Mouse (Mus musculus) C2C12 (cell line): ENCODE measurements around the gene Txnrd2. TPM values are rescaled to one million over a fixed set of nuclear protein-coding genes. Genes with fewer than 3 reads are reported as not detected.
A peak's percentile ranks its signal among the peaks of the same experiment; 100 is the strongest.

ENCODE experiments used
- H3K27me3 ChIP-seq: one replicate; pipeline ENCODE4 v1.6.1; 2011; ENCODE audit not compliant: control insufficient read depth, insufficient read depth, insufficient read length
- H3K36me3 ChIP-seq: one replicate; pipeline ENCODE4 v1.6.1; 2011; ENCODE audit not compliant: control insufficient read depth, insufficient read depth
- H3K4me3 ChIP-seq: one replicate; pipeline ENCODE4 v1.5.1; 2011; ENCODE audit warnings: mild to moderate bottlenecking, control low read depth; ENCODE audit not compliant: poor library complexity, insufficient read depth, severe bottlenecking
- H3K79me2 ChIP-seq: one replicate; pipeline ENCODE4 v1.6.1; 2011; ENCODE audit not compliant: control insufficient read depth, insufficient read depth
- H3K79me3 ChIP-seq: one replicate; pipeline ENCODE4 v1.6.1; 2011; ENCODE audit warnings: low read depth, control low read depth
- H3ac ChIP-seq: one replicate; pipeline ENCODE3; 2011; ENCODE audit warnings: low read depth; ENCODE audit not compliant: control insufficient read depth, insufficient read length
- CEBPB ChIP-seq: IDR thresholded peaks from one replicate; pipeline ENCODE4 v1.6.1; 2011; ENCODE audit warnings: low read depth, mild to moderate bottlenecking, control low read depth, moderate library complexity
- CTCF ChIP-seq: IDR thresholded peaks from one replicate; pipeline ENCODE4 v1.5.1; 2011; ENCODE audit not compliant: control insufficient read depth, insufficient read depth, insufficient read length
- FOSL1 ChIP-seq: IDR thresholded peaks from one replicate; pipeline ENCODE4 v1.8.0; 2011; ENCODE audit warnings: mild to moderate bottlenecking, low read length; ENCODE audit not compliant: poor library complexity, insufficient read depth, severe bottlenecking
- MAX ChIP-seq: IDR thresholded peaks from one replicate; pipeline ENCODE4 v1.6.1; 2011; ENCODE audit warnings: mild to moderate bottlenecking, control low read depth
- MYOD1 ChIP-seq: IDR thresholded peaks from one replicate; pipeline ENCODE4 v1.6.1; 2011; ENCODE audit warnings: low read depth; ENCODE audit not compliant: control insufficient read depth, insufficient read length
- MYOG ChIP-seq: IDR thresholded peaks from one replicate; pipeline ENCODE4 v1.6.1; 2011; ENCODE audit not compliant: control insufficient read depth, insufficient read length; ENCODE audit errors: extremely low read depth
- USF1 ChIP-seq: IDR thresholded peaks from one replicate; pipeline ENCODE4 v1.6.1; 2011; ENCODE audit warnings: low read depth, mild to moderate bottlenecking, control low read depth, moderate library complexity
- polyA plus RNA-seq: library from polyadenylated mRNA; unstranded; fragments of >200 nt; fragmentation: generic; extraction: Trizol; gene quantifications from one replicate; pipeline ENCODE4 v1.2.1, GENCODE M21; 2012; ENCODE audit warnings: missing spikeins

The Txnrd2 gene
- polyA plus RNA-seq, 1 experiment = 19.4 TPM

DNA sequence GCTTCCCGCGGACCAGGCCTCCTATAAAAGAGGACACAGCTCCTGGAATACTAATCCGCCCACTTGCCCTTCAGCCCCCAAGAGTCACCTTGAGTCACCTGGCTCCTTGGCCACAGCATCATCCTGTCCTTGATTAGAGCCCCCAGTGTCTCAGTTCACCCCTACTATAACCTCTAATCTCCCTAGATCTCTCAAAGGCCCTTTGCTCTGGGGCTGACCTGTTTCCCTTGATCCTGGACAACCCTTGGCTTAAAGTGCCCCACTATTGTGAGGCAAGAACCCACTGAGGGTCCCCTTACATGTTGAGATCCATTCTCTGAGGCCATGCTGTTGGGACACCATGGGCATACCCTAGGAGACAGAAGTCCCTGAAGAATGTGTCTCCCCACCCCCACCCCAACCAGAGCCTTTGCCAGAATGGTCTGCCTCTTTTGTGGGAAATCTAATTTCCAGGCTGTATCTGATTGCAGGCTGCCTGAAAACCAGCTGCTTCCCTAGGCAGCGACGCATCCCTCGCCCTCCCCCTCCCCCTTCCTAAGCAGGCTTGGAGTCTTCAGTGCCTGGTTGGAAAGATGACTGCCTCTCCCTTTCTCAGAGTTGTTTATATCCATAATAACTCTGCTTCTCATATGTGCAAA is 44.4 kb upstream of the Txnrd2 start:
- H3K27me3 ChIP-seq = no peaks in the 10 kb centered on the region
- no peaks in the 10 kb centered on the region for H3K79me3 ChIP-seq
- H3K79me2 ChIP-seq = no peaks in the 10 kb centered on the region
- H3K4me3 ChIP-seq = no peak overlapping the region
- no peak for TF ChIP-seq MYOG
- TF ChIP-seq USF1 = no peak
- TF ChIP-seq CEBPB = no peak
- TF ChIP-seq MYOD1 = no peak
- H3ac ChIP-seq = no peak overlapping the region
- no peaks in the 10 kb centered on the region for H3K36me3 ChIP-seq

DNA sequence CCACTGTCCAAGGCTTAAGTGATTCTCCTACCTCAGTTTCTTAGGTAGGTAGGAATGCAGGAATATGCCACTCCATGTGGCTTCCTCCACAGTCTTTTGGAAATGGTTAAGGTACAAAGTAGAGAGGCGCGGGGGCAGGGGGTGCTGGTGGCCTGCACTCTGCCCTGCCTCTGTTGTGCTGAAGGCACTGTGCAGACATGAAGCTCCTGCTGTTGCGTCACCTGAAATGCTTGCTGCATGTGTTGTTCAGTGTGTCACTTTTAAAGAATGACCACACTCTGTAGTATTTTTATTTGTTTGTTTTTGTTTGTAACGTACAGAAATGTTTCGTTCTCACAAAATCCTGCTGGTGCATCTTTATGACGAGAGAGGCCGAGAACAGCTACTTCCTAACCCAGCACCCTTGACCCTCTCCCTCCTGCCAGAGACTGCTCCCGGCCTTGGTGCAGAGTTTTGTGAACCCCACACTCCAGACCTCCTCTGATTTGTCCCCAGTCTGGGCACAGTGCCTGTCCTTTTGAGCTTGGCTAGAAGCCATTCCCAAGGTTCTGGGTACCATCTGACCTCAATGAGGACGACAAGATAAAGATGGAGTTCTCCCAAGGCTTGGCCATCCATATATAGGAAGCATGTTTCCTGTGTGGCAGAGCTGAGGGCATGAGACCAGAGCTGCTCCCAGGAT is 43.0 kb upstream of the Txnrd2 start:
- H3ac ChIP-seq = no peak overlapping the region
- no peak overlapping the region for H3K4me3 ChIP-seq
- H3K27me3 ChIP-seq = no peaks in the 10 kb centered on the region
- no peaks in the 10 kb centered on the region for H3K79me3 ChIP-seq
- H3K79me2 ChIP-seq = no peaks in the 10 kb centered on the region
- TF ChIP-seq CEBPB = peak; percentile 68
- TF ChIP-seq MYOD1 = no peak
- H3K36me3 ChIP-seq = no peaks in the 10 kb centered on the region

DNA sequence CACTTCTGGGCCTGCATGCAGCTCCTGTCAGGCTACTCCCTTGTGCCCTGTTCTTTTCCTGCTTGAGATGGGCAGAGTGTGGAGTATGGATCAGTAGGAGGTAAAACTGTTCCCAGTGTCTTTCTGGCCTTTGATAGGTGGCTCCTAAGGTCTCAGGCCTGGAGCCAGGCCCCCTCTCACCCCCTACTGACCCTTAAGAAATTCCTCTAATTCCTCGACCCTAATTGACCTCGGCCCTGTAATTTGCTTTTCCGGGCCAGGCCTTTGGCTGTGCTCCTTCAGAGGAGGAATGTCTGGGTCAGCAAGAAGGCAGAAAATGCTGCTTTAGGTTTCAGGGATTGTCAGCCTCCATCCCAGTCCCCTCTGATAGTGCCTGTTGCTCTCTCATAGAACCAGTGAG is 42.4 kb upstream of the Txnrd2 start:
- TF ChIP-seq FOSL1 = no peak
- TF ChIP-seq CEBPB = no peak
- H3K79me3 ChIP-seq = no peaks in the 10 kb centered on the region
- H3ac ChIP-seq = no peak overlapping the region
- H3K4me3 ChIP-seq = no peak overlapping the region
- H3K36me3 ChIP-seq = no peaks in the 10 kb centered on the region
- H3K27me3 ChIP-seq = no peaks in the 10 kb centered on the region
- no peaks in the 10 kb centered on the region for H3K79me2 ChIP-seq

DNA sequence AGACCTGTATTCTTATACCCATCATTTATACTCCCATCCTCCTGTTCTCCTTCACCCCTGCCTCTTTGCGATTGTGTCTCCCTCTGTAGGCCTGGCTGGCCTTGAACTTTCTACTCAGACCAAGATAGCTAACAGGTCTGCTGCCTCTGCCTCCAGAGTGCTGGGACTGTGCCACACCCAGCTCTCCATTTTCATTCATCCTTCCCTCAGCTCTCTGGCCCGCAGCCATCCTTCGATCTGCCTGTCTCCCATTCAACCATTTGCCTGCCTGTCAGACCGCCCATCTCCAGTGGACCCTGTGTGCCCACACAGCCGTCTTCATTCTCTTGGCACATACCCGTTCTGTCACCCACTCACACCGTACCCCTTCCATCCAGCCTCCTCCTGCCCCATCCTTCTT is 42.0 kb upstream of the Txnrd2 start:
- TF ChIP-seq USF1 (no peak), CEBPB (no peak), MYOG (no peak), MYOD1 (no peak), MAX (no peak), FOSL1 (no peak), CTCF (no peak)
- H3K36me3 ChIP-seq = no peaks in the 10 kb centered on the region
- H3K79me3 ChIP-seq = no peaks in the 10 kb centered on the region
- no peaks in the 10 kb centered on the region for H3K79me2 ChIP-seq
- H3K27me3 ChIP-seq = no peaks in the 10 kb centered on the region
- no peak overlapping the region for H3K4me3 ChIP-seq
- no peak overlapping the region for H3ac ChIP-seq

DNA sequence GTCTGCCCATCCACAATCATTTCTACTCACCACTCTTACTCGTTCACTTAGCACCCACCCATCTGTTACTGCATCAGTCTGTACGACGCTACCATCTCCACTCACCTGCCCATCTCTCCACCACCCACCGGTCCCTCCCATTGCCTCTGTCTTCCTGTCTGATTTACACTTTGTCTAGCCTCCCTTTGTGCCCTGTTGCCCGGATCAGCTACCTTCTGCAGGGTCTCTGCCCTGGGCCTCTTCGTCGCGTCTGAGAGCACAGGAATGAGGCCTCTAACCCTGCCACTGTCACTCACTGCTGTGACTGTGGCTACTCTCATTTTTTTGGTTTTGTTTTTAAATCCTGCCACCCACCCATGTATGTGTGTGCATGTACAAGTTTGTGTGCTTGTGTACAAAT is 41.5 kb upstream of the Txnrd2 start:
- H3K36me3 ChIP-seq = no peaks in the 10 kb centered on the region
- no peaks in the 10 kb centered on the region for H3K79me3 ChIP-seq
- no peaks in the 10 kb centered on the region for H3K27me3 ChIP-seq
- no peak overlapping the region for H3K4me3 ChIP-seq
- no peaks in the 10 kb centered on the region for H3K79me2 ChIP-seq
- TF ChIP-seq MAX (no peak), USF1 (no peak), CTCF (no peak), CEBPB (no peak), FOSL1 (no peak), MYOD1 (no peak), MYOG (no peak)
- no peak overlapping the region for H3ac ChIP-seq

DNA sequence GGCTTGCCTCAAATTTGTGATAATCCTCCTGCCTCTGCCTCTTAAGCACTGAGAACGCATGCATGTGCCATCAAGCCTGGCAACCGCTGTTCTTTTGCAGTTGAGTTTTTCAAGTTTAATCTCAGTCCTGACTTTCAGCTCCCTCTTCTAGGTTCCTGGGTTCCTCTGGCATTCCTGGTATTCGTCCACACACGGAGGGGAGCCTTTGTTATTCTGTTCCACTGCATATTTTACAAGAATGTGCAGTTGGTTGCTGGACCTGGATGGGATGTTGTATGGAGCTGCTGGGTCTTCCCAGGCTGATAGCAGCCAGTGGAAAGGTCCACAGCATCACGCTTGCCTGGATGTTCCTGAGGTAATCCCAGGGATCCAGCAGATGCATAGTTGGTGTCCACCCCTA is 40.8 kb upstream of the Txnrd2 start:
- Histone ChIP-seq H3ac (no peak overlapping the region), H3K4me3 (no peak overlapping the region), H3K79me3 (no peaks in the 10 kb centered on the region), H3K36me3 (no peaks in the 10 kb centered on the region), H3K79me2 (no peaks in the 10 kb centered on the region), H3K27me3 (no peaks in the 10 kb centered on the region)
- TF ChIP-seq MYOD1 (no peak), CTCF (no peak)
